Mouse (Mus musculus): Measurements from ENCODE around the gene Gm9857.

DNA sequence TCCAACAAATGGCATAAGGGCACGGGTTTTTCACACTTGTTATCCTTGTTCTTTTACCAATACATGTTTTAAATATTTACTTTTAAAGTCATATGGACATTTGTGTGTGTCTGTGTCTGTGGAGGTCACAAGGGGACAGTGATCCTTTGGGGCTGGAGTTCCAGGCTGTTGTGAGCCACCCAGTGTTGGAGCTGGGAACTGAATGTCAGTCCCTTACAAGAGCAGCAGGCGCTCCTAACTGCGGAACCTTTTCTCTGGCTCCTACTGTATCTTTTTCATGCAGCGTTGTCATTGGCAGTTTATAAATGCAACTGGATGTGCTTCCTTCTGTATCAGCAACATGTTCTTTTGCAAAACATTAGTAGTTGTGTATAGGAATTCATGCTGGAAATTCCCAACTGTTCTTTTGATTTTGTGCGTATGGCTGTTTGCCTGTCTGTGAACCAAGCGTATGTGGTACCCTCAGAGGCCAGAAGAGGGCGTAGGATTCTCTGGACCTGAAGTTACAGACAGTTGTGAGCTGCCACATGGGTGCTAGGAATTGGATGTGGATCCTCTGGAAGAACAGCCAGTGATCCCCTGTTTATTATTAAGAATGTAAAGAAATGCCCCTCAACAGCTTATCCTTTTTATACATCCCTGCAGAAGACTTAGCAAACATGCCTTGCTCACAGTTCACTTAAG lies 24.3 kb upstream of the Gm9857 start:
- TF ChIP-seq TCF12 (IDR thresholded peaks at IDR 0.05; ENCODE audit: low read depth, low read length), result no peak
- TF ChIP-seq POLR2A (IDR thresholded peaks at IDR 0.05; ENCODE audit: control insufficient read depth in 1 of 2, insufficient read depth in 1 of 2, low read depth in 1 of 2, low read length in 2 of 2, poor library complexity in 1 of 2), result no peak
- TF ChIP-seq MAZ (IDR thresholded peaks at IDR 0.05; ENCODE audit: low read depth, low read length), result no peak
- TF ChIP-seq POLR2AphosphoS5 (IDR thresholded peaks at IDR 0.05; ENCODE audit: borderline replicate concordance, low read depth, low read length), result no peak

All from MEL (cell line).